Mouse (Mus musculus): ENCODE measurements at regions not wholly inside any gene's neighbourhood (a gene's known extent, or its start where the extent isn't known, plus 50 kb on each side); places are given as distances from the start of the nearest gene placed in this dataset.

DNA sequence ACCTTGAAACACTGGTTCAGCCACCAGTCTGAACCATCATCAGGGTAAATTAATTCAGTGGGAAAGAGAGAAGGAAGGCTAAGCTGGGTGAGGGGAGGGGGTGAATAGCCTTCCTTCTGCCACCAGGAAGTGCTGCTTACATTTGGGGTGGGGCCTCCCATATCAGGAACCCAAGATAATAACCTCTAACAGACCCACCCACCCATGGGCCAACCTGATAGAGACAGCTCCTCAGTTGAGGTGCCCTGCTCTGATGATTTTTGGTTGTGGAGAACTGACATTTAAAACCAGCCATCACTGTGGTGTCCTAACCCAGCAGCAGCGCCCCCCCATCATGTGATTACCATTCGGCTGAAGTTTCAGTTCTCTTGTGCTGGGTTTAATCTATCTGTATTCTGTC lies 233.8 kb upstream of the Chd6 start:
- TF ChIP-seq POLR2A (IDR thresholded peaks at IDR 0.05; ENCODE audit: insufficient read depth, low read depth, low read length), result no peak
- TF ChIP-seq CTCF (IDR thresholded peaks at IDR 0.05; ENCODE audit: insufficient read depth, low read depth, low read length), result no peak

Measured in olfactory bulb, adult 2 months (tissue).